Mouse (Mus musculus) kidney, postnatal 0 days (tissue): Measurements from ENCODE around the gene Cbr1. TPM values are rescaled to one million over a fixed set of nuclear protein-coding genes. Genes with fewer than 3 reads are reported as not detected.
A peak's percentile ranks its signal among the peaks of the same experiment; 100 is the strongest.

Experiments
- ATAC-seq: fragments of 200-750 bp; cut with Nextera tagmentation; replicated peaks from 2 replicates; pipeline ENCODE4 v1.8.0; 2017; ENCODE audit warnings: low read depth, moderate number of reproducible peaks, moderate TSS enrichment, moderate library complexity; ENCODE audit not compliant: low FRiP score
- DNase-seq: peaks from one replicate; pipeline ENCODE4 v3.0.0-alpha.2; 2016; ENCODE audit warnings: low spot score
- H3K27ac ChIP-seq: fragments of 300-500 bp; sonication (generic); 2 replicates; pipeline ENCODE4 v1.5.1; 2014; ENCODE audit warnings: mild to moderate bottlenecking
- H3K27me3 ChIP-seq: fragments of 300-500 bp; sonication (generic); 2 replicates; pipeline ENCODE4 v1.6.1; 2014; ENCODE audit warnings: low read length, mixed read lengths; ENCODE audit not compliant: insufficient read depth
- H3K36me3 ChIP-seq: fragments of 300-500 bp; sonication (generic); 2 replicates; pipeline ENCODE4 v1.6.1; 2014; ENCODE audit warnings: low read length, mixed read lengths; ENCODE audit not compliant: insufficient read depth
- H3K4me1 ChIP-seq: fragments of 300-500 bp; sonication (generic); replicated peaks from 2 replicates; pipeline ENCODE4 v1.6.1; 2014; ENCODE audit warnings: antibody characterized with exemption, low read length, mixed read lengths; ENCODE audit not compliant: insufficient read depth
- H3K4me2 ChIP-seq: fragments of 300-500 bp; sonication (generic); 2 replicates; pipeline ENCODE4 v1.6.1; 2014; ENCODE audit warnings: mild to moderate bottlenecking, low read length, moderate library complexity, mixed read lengths
- H3K4me3 ChIP-seq: fragments of 300-500 bp; sonication (generic); replicated peaks from 2 replicates; pipeline ENCODE4 v1.5.1; 2014; ENCODE audit warnings: low read depth, low read length
- H3K9ac ChIP-seq: fragments of 300-500 bp; sonication (generic); 2 replicates; pipeline ENCODE4 v1.6.1; 2014; ENCODE audit warnings: low read depth, low read length
- H3K9me3 ChIP-seq: fragments of 300-500 bp; sonication (generic); replicated peaks from 2 replicates; pipeline ENCODE4 v1.6.1; 2016; ENCODE audit warnings: low read length, inconsistent platforms, mixed read lengths
- CTCF ChIP-seq: IDR thresholded peaks from 2 replicates; pipeline ENCODE4 v1.5.1; 2016; ENCODE audit warnings: antibody characterized with exemption, low read depth, mild to moderate bottlenecking, moderate library complexity
- WGBS: fragments of 180-500 bp; shearing (Covaris S2); extraction: QIAGEN DNeasy Blood & Tissue Kit; methylation state at CpG from one replicate; pipeline ENCODE4 v1.1.7; 2014; 5-methylcytosine and 5-hydroxymethylcytosine counted together
- polyA plus RNA-seq: library from polyadenylated mRNA; unstranded; fragments of >200 nt; fragmentation: Nextera tagmentation; extraction: Ambion mirVana; gene quantifications from 2 replicates; pipeline ENCODE4 v1.2.1, GENCODE M21; 2015

Gene Cbr1
- polyA plus RNA-seq, 1 experiment from 2014 or later: 299 TPM

- DNase-seq: peak; percentile 38
- Histone ChIP-seq H3K4me2 (peak overlapping the region; percentile 85), H3K36me3 (no peaks in the 10 kb centered on the region), H3K9me3 (no peaks in the 10 kb centered on the region), H3K9ac (no peak overlapping the region; the same call in 1 of the 2 replicates), H3K27ac (peak overlapping the region; percentile 95), H3K4me1 (peaks cover 7% of the 10 kb centered on the region; the same call in 1 of the 2 replicates), H3K27me3 (no peaks in the 10 kb centered on the region), H3K4me3 (peak overlapping the region; percentile 53)
- WGBS: 2% methylated on average over 16 of the region's 16 CpGs
- TF ChIP-seq CTCF: no peak
- no peak for ATAC-seq
Observed at GRCm38 (mm10) chr16:93604481-93604969, 1.1 kb upstream of the Cbr1 start.

DNA sequence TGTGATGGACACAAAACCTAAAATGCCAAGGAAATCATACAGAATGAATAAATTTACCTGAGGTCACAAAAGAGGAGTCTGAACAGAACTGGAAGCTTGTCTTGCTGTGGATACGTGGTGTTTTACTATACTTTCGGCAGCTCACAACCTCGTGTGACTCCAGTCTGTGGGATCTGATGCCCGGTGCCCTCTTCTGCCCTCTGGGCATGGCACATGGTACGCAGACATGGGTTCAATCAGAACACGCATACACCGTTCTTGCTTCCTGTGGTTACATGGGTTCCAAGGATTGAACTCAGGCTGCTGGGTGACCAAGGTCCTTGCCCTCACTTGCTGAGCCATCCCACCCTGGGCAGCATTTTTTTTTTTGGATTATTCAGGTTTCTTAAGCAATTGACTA lies 493 bp downstream of the Cbr1 start:
- no peak for DNase-seq
- H3K4me2 ChIP-seq: no peak overlapping the region
- 90% methylated on average over 7 of the region's 7 CpGs for WGBS

DNA sequence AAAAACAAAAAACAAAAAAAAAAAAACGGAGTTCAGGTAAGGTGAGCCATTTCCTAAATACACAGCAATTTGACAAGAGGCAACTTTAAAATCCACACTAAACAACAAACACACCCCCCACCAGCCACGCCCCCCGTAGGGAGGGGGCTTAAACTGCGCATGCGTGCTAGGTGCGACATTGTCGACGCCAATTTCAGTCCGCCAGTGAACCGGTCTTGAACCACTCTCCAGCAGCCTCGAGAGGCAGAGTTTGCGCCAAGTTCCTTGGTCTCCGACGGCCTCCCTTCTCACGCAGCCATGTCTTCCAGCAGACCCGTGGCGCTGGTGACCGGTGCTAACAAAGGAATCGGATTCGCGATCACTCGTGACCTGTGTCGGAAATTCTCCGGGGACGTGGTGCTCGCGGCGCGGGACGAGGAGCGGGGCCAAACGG lies 2.0 kb downstream of the Cbr1 start:
- peak overlapping the region; percentile 86 for H3K9ac ChIP-seq
- ATAC-seq (peak; percentile 52), DNase-seq (peak; percentile 95)
- under 1% methylated on average over 32 of the region's 32 CpGs for WGBS
- H3K4me3 ChIP-seq: peak overlapping the region; percentile 64
- peaks cover 7% of the 10 kb centered on the region; the same call in 1 of the 2 replicates for H3K4me1 ChIP-seq
- H3K9me3 ChIP-seq: no peaks in the 10 kb centered on the region
- H3K27ac ChIP-seq: peak overlapping the region; percentile 86
- H3K36me3 ChIP-seq: no peaks in the 10 kb centered on the region
- H3K27me3 ChIP-seq: no peaks in the 10 kb centered on the region
- TF ChIP-seq CTCF: peak; percentile 13
- peak overlapping the region; percentile 90 for H3K4me2 ChIP-seq

More for the DNA sequence above, 493 bp downstream of the Cbr1 start:
- H3K4me1 ChIP-seq: peaks cover 7% of the 10 kb centered on the region; the same call in 1 of the 2 replicates
- TF ChIP-seq CTCF: no peak
- no peak overlapping the region for H3K9ac ChIP-seq
- ATAC-seq: no peak
- H3K9me3 ChIP-seq: no peaks in the 10 kb centered on the region
- H3K36me3 ChIP-seq: no peaks in the 10 kb centered on the region
- H3K27me3 ChIP-seq: no peaks in the 10 kb centered on the region
- H3K4me3 ChIP-seq: no peak overlapping the region
- no peak overlapping the region for H3K27ac ChIP-seq

DNA sequence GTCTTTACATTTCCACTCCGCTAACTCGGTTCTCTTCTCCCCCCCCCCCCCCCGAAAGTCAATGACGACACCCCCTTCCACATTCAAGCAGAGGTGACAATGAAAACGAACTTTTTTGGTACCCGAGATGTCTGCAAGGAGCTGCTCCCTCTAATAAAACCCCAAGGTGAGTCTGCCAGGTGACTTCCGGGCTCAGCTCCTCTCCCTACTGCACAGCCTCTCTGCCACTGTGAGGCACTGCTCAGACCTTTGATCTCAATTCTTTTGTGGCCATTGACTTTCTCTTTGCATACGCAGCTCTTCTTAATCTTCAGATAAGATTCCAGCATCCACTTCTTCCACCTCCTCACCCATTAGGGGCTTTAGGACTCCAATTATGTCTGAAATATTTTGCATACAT lies 3.1 kb downstream of the Cbr1 start:
- no peak for TF ChIP-seq CTCF
- H3K4me2 ChIP-seq: peak overlapping the region; percentile 90
- DNase-seq (no peak), ATAC-seq (no peak)
- no peaks in the 10 kb centered on the region for H3K36me3 ChIP-seq
- no peaks in the 10 kb centered on the region for H3K9me3 ChIP-seq
- no peak overlapping the region for H3K27ac ChIP-seq
- H3K4me1 ChIP-seq: peaks cover 7% of the 10 kb centered on the region; the same call in 1 of the 2 replicates
- WGBS: 65% methylated on average over 8 of the region's 8 CpGs
- peak overlapping the region; percentile 64 for H3K4me3 ChIP-seq
- no peaks in the 10 kb centered on the region for H3K27me3 ChIP-seq
- H3K9ac ChIP-seq: no peak overlapping the region

GRCm38 (mm10) chr16:93609796-93610195 lies 4.1 kb downstream of the Cbr1 start:
- H3K27ac ChIP-seq: no peak overlapping the region
- ATAC-seq: no peak
- 96% methylated on average over 4 of the region's 4 CpGs for WGBS

DNA sequence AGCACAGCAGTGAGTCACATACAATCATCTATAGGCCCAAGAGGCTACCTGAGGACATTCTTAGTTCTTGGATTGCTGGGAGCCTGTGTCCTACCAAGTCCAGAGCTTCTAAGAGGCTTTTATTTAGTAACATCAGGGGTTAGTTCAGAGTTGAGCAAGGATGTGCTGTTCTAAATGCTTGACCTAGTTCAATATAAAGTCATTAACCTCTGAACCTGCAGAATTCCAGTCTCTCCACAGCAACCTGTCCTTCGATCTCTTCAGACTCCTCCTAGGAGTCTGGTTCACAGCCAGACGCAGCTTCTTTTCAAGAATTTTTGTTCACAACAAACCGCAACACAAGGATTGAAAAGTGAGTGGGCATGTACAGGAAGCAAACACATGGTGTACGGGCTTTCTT lies 5.3 kb downstream of the Cbr1 start:
- no peak for ATAC-seq
- 85% methylated on average over 4 of the region's 4 CpGs for WGBS
- TF ChIP-seq CTCF: no peak

More at GRCm38 (mm10) chr16:93609796-93610195, 4.1 kb downstream of the Cbr1 start:
- Histone ChIP-seq H3K9ac (no peak overlapping the region), H3K9me3 (no peaks in the 10 kb centered on the region), H3K4me2 (no peak overlapping the region), H3K4me1 (peaks cover 7% of the 10 kb centered on the region; the same call in 1 of the 2 replicates), H3K27me3 (no peaks in the 10 kb centered on the region), H3K4me3 (no peak overlapping the region), H3K36me3 (no peaks in the 10 kb centered on the region)
- DNase-seq: no peak
- no peak for TF ChIP-seq CTCF

More for the DNA sequence above, 5.3 kb downstream of the Cbr1 start:
- Histone ChIP-seq H3K4me3 (no peak overlapping the region), H3K9me3 (no peaks in the 10 kb centered on the region), H3K4me2 (no peak overlapping the region), H3K27ac (0 out of 2 replicates have a peak overlapping the region, but pooled peaks have one; percentile 8), H3K9ac (no peak overlapping the region), H3K36me3 (no peaks in the 10 kb centered on the region), H3K27me3 (no peaks in the 10 kb centered on the region), H3K4me1 (peaks cover 4% of the 10 kb centered on the region; the same call in 1 of the 2 replicates)
- DNase-seq: no peak
